Mouse (Mus musculus): ENCODE results near the gene Hhat.

Gene Hhat

GRCm38 (mm10) chr1:192770495-192771331 is at the start of gene Hhat:
Hhat (minus strand) TSS chr1:192771223.
- peak; percentile 89 for DNase-seq (ENCODE audit: low read depth, low spot score)

- DNase-seq (ENCODE audit: low read depth, low spot score), result no peak
These were observed 47.3 kb upstream of the Hhat start for GRCm38 (mm10) chr1:192818334-192818733.

GRCm38 (mm10) chr1:192815789-192816188 is 44.8 kb upstream of the Hhat start:
- DNase-seq (ENCODE audit: low read depth, low spot score), result no peak

- no peak for DNase-seq (ENCODE audit: low read depth, low spot score)
These were observed 43.7 kb upstream of the Hhat start for GRCm38 (mm10) chr1:192814700-192815099.

GRCm38 (mm10) chr1:192812758-192813157 is 41.7 kb upstream of the Hhat start:
- DNase-seq (ENCODE audit: low read depth, low spot score), result no peak

GRCm38 (mm10) chr1:192812290-192812689 is 41.3 kb upstream of the Hhat start:
- no peak for DNase-seq (ENCODE audit: low read depth, low spot score)

GRCm38 (mm10) chr1:192806168-192807157 is 35.4 kb upstream of the Hhat start:
- DNase-seq (ENCODE audit: low read depth, low spot score), result no peak

- no peak for DNase-seq (ENCODE audit: low read depth, low spot score)
These were observed 29.3 kb upstream of the Hhat start for GRCm38 (mm10) chr1:192800338-192800737.

GRCm38 (mm10) chr1:192799165-192799991 is 28.4 kb upstream of the Hhat start:
- peak; percentile 9 for DNase-seq (ENCODE audit: low read depth, low spot score)

GRCm38 (mm10) chr1:192798212-192799164 is 27.5 kb upstream of the Hhat start:
- DNase-seq (ENCODE audit: low read depth, low spot score), result no peak

- no peak for DNase-seq (ENCODE audit: low read depth, low spot score)
These were observed 25.9 kb upstream of the Hhat start for GRCm38 (mm10) chr1:192797011-192797274.

- peak; percentile 15 for DNase-seq (ENCODE audit: low read depth, low spot score)
These were observed 25.4 kb upstream of the Hhat start for GRCm38 (mm10) chr1:192796201-192797010.

GRCm38 (mm10) chr1:192794957-192795745 is 24.1 kb upstream of the Hhat start:
- peak; percentile 19 for DNase-seq (ENCODE audit: low read depth, low spot score)

- peak; percentile 20 for DNase-seq (ENCODE audit: low read depth, low spot score)
These were observed 20.9 kb upstream of the Hhat start for GRCm38 (mm10) chr1:192791897-192792361.

GRCm38 (mm10) chr1:192790442-192790841 is 19.4 kb upstream of the Hhat start:
- peak; percentile 61 for DNase-seq (ENCODE audit: low read depth, low spot score)

GRCm38 (mm10) chr1:192789828-192790227 is 18.8 kb upstream of the Hhat start:
- no peak for DNase-seq (ENCODE audit: low read depth, low spot score)

GRCm38 (mm10) chr1:192789111-192789522 is 18.1 kb upstream of the Hhat start:
- DNase-seq (ENCODE audit: low read depth, low spot score), result no peak

- DNase-seq (ENCODE audit: low read depth, low spot score), result no peak
These were observed 15.2 kb upstream of the Hhat start for GRCm38 (mm10) chr1:192786194-192786593.
